Mouse (Mus musculus): ENCODE measurements around the gene Bola1.

DNA sequence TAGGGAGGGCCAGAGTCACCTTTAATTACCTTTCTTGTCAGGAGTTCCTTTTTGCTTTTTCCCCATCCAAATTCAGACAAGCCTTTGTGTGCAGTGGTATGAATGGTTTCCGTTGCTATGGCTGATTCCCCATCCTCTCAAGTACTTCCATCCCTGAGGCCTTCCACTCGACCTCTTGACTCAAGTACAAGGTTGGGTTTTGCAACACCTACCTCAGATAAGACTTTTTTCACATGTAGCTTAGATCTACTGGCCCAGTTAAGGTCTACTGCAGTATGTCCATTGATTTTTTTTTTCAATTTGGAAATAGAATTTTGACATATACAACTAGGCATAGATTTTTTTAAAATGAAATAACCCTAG, 12.2 kb upstream of the Bola1 start:
- no peak for TF ChIP-seq CTCF (conservative IDR thresholded peaks at IDR 0.05 in 1 of 2, IDR thresholded peaks at IDR 0.05 in 1 of 2; ENCODE audit: low read depth in 2 of 2, low read length in 2 of 2)
- TF ChIP-seq CHD2 (IDR thresholded peaks at IDR 0.05; ENCODE audit: low read length), result no peak
- no peak for TF ChIP-seq ZC3H11A (IDR thresholded peaks at IDR 0.05; ENCODE audit: low read depth, low read length)
- TF ChIP-seq MAFK (IDR thresholded peaks at IDR 0.05; ENCODE audit: insufficient replicate concordance, low read length), result no peak
- TF ChIP-seq USF1 (IDR thresholded peaks at IDR 0.05; ENCODE audit: low read depth, low read length), result no peak
- no peak for TF ChIP-seq POLR2A (IDR thresholded peaks at IDR 0.05; ENCODE audit: low read depth, low read length)
- TF ChIP-seq GABPA (IDR thresholded peaks at IDR 0.05; ENCODE audit: insufficient replicate concordance, low read depth, low read length), result no peak
- no peak for TF ChIP-seq E2F4 (IDR thresholded peaks at IDR 0.05; ENCODE audit: insufficient replicate concordance, low read depth, low read length)
- no peak for TF ChIP-seq ZNF384 (IDR thresholded peaks at IDR 0.05; ENCODE audit: low read depth, low read length)

Measured in CH12.LX (cell line).